9 mouse cellular contexts compared by ENCODE assay signal in the genomic region with DNA sequence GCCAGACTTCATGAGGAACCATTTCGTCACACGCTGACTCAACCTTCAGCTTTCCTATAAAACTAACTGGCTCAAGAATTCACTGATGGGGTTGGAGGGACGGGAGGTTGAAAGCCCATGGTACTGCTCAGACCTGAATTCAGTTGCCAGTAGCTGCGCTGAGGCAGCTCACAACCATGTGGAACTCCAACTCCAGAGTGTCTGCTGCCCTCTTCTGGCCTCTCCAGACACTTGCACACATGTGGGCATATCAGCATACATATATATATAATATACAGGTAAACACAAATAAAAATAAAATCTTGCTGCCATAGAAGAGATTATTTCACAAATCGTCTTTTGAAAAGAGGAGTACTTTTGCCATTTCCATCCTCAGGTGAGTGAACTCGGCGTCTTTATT. TPM values are rescaled to one million over a fixed set of nuclear protein-coding genes. Genes with fewer than 3 reads are reported as not detected.
DNase-seq lines count a peak whose midpoint lies in the region; ATAC-seq lines count a peak whose summit lies in the region.
"Had no signal": no experiment of that assay in that cellular context is flagged by ENCODE, and none has a peak within 500 bp of the region (broad histone marks: within the 10 kb centered on the region; RNA-seq: fewer than 3 reads in every experiment).

No protein-coding gene starts in this region.

- H3K4me3 ChIP-seq in kidney, embryonic 15.5 days (replicated peaks), result no peak overlapping the region
- H3K4me3 ChIP-seq: midbrain, embryonic 12.5 days had no signal

- no peak for ATAC-seq in kidney, embryonic 15.5 days (replicated peaks; ENCODE audit: low FRiP score)

- H3K4me1 ChIP-seq in kidney, embryonic 15.5 days, result no peaks in the 10 kb centered on the region
- H3K4me1 ChIP-seq: midbrain, embryonic 12.5 days had no signal

- H3K27ac ChIP-seq in kidney, embryonic 15.5 days, result no peak overlapping the region
- H3K27ac ChIP-seq: midbrain, embryonic 12.5 days had no signal

- WGBS in kidney, embryonic 15.5 days, result 73% methylated on average over 7 of the region's 7 CpGs

- no peaks in the 10 kb centered on the region for H3K36me3 ChIP-seq in kidney, embryonic 15.5 days
- H3K36me3 ChIP-seq: midbrain, embryonic 12.5 days had no signal

- peak; percentile 28 for DNase-seq in kidney, adult 18-20 months
- DNase-seq in R1 (ENCODE audit: low read depth, low spot score), result peak; percentile 84
- DNase-seq in induced T-regulatory cell, adult 2 months (ENCODE audit: low read depth), result peak; percentile 52
- peak; percentile 25 for DNase-seq in retina, postnatal 1 day
- DNase-seq in layer of hippocampus, postnatal 10 days (ENCODE audit: low spot score in 2 of 2), result no peak
- no peak for DNase-seq in Muller cell, postnatal 12 days (ENCODE audit: inconsistent ontology term)
- no peak for DNase-seq in testis, postnatal 10 days (ENCODE audit: low spot score)

- no peak overlapping the region for H3K4me2 ChIP-seq in kidney, embryonic 15.5 days
- H3K4me2 ChIP-seq: midbrain, embryonic 12.5 days had no signal

- no peak overlapping the region for H3K9ac ChIP-seq in kidney, embryonic 15.5 days
- H3K9ac ChIP-seq: midbrain, embryonic 12.5 days had no signal

- no peaks in the 10 kb centered on the region for H3K27me3 ChIP-seq in kidney, embryonic 15.5 days
- H3K27me3 ChIP-seq: midbrain, embryonic 12.5 days had no signal

- H3K9me3 ChIP-seq in kidney, embryonic 15.5 days (replicated peaks), result no peaks in the 10 kb centered on the region
- H3K9me3 ChIP-seq: midbrain, embryonic 12.5 days had no signal

RNA-seq across cellular contexts. Expression of gene Lrrc37a, which starts 40.0 kb away (rescaled TPM):
- not detected in 2 replicates for polyA plus RNA-seq in kidney, embryonic 15.5 days (2015; fragmentation: Nextera tagmentation; extraction: Ambion mirVana)
- total RNA-seq in layer of hippocampus, postnatal 10 days (2021), result not detected
- polyA plus RNA-seq: midbrain, embryonic 12.5 days had no signal

RNA-seq across cellular contexts. Expression of gene Plekhm1, which starts 52.0 kb away (rescaled TPM):
- 7.4 and 8.2 TPM in 2 replicates for polyA plus RNA-seq in kidney, embryonic 15.5 days (2015; fragmentation: Nextera tagmentation; extraction: Ambion mirVana)
- 10 to 100 TPM; 15.0 TPM for total RNA-seq in layer of hippocampus, postnatal 10 days (2021)

Comparison
In these comparisons a context has a peak if more than half of its experiments do, and no peak if none do; other contexts are left out.
1. DNase-seq: peak in kidney, adult 18-20 months (single experiment), R1 (single experiment), induced T-regulatory cell, adult 2 months (single experiment) and retina, postnatal 1 day (single experiment); none in layer of hippocampus, postnatal 10 days (0 of 2), Muller cell, postnatal 12 days (single experiment) and testis, postnatal 10 days (single experiment).